Mouse (Mus musculus): ENCODE data around the gene Bola2.

GRCm38 (mm10) chr7:126700063-126701015, 5.1 kb downstream of the Bola2 start:
- TF ChIP-seq CTCF (IDR thresholded peaks at IDR 0.05; ENCODE audit: control insufficient read depth, insufficient read depth, insufficient read length) = no peak
- TF ChIP-seq USF1 (IDR thresholded peaks at IDR 0.05; ENCODE audit: low read depth) = no peak
- no peak for TF ChIP-seq MAX (IDR thresholded peaks at IDR 0.05)
- no peak for TF ChIP-seq CEBPB (IDR thresholded peaks at IDR 0.05; ENCODE audit: low read depth)

All from C2C12 (cell line).